Mouse (Mus musculus) MN1 (cell line): ENCODE measurements around the gene Pitpna.
"Not testable (repeated sequence)": the region's sequence is repeated elsewhere in the genome, so short reads cannot be mapped to it uniquely, and the experiment has no call there.

Experiments
- DNase-seq: peaks from one replicate; pipeline ENCODE4 v3.0.0-alpha.2; 2016; ENCODE audit warnings: low spot score

The Pitpna gene

DNA sequence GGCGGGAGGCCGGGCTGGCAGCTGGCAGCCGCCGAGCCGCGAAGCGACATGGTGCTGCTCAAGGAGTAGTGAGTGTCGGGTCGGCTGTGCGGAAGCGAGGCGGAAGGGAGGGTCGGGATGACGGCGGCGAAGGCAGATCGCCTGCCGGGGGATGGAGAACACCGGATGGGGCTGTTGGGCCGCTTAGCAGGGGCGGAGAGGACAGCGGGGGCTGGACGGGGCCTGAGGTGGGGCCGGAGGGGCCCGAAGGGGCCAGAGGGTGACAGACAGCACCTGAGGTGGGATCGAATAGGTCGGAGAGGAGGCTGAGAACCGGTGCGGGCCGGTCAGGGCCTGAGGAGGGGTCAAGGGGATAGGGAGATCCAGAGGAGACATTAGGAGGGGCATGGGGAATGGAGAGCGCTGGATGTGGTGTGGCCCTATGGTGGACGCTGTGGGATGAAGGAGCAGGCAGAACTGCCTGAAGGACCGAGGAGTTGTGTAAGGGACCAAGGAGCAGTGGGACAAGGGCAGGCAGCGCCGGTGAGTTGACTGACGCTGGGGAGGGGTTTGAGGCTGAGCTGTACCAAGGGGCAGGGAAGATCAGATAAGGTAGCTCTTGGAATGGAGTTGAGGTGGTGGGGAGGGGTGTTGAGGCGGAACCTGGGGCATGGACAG lies 516 bp downstream of the Pitpna start:
- peak; percentile 32 for DNase-seq

DNA sequence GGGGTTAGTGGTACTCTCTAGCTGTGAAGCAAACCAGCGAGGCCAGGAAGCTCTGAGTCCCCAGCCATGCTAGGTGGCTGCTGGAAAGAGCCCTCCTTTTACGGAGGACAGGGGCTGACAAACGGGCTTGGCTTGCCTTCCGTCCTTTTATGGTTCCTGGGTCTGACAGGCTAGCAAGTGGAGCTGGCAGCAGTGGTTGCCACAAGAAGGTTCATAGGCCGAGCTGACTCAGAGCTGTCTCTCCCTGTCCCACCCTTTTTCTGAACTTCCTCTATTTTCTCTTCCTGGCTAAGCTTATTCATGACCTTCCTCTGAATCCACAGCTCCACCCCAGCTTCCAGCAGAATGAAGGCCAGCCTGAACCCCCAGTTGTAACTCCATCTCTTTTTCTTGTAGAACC lies 4.7 kb downstream of the Pitpna start:
- DNase-seq = no peak

DNA sequence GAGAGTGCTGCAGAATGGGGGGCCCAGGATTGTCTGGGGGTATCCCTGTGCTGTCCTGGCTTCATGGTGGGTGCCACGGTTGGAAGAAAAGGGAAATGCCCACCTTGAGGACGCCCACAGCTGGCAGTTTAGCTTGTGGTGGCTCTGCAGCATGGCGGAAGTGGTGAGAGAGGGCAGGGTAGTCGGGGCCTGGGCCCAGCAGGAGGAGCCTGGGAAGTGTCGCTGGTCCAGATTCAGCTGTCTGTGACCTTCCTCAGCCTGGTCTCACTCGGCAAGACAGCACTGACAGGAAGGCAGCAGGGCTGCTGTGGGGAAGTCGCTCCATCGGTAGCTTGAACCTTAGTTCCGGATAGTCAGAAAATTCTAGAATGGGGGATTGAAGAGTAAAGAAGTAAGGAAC lies 6.5 kb downstream of the Pitpna start:
- no peak for DNase-seq

DNA sequence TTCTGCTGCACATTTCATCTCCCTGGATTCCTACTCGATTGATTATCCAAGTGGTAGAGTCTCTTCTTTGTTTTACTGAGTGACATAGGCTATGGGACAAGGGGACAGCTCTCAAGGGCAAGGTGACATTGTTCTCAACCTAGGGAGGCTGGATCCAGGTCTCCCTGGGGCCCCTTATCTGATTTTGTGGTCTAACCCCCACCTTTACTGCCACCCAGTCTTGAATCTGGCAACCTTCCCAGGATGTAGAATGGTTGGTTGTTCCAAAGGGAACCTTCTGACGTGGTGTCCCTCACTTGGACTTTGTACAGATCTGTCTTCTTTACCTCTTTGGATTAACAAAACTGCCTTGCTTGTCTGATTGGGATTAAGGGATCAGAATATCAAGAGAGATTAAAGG lies 7.5 kb downstream of the Pitpna start:
- no peak for DNase-seq

DNA sequence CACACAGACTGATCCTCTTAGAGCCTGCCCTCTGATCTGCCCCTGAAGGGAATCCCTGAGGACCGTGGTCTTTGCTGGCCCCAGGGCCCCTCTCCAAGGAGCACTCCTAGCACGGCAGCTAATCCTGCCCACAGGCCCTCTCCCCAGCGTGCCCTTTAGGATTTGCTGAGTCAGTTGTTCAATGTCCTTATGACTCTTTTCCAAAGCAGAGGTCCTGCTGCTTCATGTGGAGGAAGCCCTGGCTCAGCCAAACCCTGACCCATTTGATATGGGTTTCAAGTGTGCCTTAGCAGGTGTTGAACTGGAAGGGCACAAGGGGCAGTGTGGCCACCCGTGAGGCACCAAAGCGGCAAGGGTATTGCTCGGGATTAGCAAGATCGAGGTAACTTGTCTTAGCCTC lies 7.9 kb downstream of the Pitpna start:
- no peak for DNase-seq

DNA sequence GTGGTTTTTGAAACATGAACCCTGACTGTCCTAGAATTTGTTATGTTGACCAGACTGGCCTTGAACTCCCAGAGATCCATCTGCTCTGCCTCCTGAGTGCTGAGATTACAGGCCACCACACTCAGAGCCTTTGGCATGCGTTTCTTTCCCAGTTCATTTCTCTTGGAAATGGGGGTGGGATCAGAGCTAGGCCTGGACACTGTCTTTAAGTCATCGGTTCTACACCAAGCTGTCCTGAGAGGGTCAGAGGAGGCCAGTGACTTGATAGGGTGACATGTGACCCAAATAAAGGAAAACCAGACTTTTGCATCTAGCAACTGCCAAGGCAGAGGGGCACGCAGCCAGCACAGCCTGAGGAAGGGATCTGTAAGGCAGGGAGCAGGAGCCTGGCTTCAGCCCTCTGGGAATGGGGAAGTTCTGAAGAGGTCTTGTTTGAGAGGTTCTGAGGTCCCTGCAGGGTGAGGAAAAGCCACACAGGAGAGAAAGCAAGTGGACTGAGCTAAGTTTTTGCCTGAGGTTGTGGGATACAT lies 8.9 kb downstream of the Pitpna start:
- peak; percentile 16 for DNase-seq

DNA sequence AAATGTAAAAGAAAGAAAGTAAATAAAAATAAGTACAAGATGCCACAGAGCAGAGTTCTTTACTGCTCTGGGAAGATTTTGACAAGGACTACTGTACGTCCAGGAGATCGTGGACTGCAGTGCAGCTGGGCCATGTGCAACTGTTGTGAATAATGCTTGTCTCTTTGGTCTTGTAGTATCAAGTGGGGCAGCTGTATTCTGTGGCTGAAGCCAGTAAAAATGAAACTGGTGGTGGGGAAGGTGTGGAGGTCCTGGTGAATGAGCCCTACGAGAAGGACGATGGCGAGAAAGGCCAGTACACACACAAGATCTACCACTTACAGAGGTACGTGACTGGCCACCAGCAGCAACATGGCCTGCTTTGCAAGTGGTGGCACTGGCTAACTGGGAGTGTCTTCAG lies 10.1 kb downstream of the Pitpna start:
- DNase-seq = no peak

DNA sequence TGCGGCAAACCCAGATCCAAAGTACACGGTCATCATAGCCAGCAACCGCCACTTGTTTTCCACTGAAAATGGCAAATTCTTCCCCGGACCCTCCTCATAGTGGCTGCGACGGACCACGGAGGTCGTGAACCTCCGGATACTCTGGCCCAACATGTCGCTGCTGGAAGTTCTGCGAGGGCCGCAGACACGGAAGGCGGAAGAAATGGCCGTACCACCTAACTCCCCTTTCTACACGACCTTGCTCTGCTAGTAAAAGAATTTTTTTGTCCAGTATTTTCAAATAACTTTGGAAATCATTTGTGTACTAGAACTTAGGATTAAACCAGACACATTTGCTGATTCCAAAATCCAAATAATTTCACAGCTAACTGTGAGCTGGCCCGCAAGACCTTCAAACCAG lies 11.9 kb downstream of the Pitpna start:
- DNase-seq = not testable (repeated sequence)

DNA sequence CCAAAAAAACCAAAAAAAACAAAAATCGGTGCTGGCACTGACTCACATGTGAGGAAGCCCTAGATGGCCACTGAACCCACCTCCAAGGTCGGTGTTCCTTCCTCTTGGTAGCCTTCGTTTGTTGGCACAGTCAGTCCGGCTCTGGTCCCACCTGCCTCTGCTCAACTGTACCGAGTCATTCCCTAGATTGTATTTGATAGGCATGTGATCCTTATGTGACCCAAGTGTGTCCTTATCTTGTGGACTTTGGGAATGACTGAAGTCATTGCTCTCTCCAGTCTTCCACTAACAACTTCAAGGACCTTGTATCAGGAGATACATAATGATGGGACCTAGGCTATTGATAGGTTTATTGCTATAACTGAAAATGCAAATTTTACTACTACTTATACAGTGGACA lies 16.9 kb downstream of the Pitpna start:
- DNase-seq = no peak

DNA sequence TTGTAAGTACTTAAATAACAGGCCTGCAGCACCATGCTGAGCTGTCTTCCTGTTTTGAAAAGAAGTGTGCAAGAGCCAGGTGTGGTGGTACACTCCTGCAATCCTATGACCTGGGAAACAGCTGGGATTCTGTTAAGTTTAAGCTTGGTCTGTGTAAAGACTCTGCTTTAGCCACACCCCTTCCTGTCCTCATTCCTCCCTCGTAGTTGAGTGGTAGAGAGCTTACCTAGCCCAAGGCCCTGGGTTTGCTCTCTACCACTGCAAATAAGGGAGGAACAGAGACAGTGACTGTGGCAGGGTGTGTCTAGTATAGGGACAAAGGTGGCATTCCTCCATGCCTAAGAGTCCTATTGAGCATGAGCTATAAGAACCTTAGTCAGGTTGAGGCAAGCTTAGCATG lies 17.4 kb downstream of the Pitpna start:
- no peak for DNase-seq

DNA sequence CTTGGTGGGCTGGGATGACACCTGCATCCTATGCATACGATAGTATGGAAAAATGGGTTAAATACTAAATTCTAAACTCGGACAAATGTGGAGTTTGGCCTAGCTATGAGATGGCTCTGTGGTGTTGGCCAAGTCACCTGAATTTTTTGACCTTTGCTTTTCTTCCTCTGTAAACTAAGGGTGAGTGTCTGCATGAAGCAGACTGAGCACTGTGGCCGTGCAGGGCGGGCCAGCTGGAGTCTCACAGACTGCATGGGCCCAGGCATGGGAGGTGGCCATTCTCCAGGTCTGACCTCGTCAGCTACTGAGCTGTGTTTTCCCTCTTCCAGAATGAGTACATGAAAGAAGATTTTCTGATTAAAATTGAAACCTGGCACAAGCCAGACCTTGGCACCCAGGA lies 20.9 kb downstream of the Pitpna start:
- no peak for DNase-seq

DNA sequence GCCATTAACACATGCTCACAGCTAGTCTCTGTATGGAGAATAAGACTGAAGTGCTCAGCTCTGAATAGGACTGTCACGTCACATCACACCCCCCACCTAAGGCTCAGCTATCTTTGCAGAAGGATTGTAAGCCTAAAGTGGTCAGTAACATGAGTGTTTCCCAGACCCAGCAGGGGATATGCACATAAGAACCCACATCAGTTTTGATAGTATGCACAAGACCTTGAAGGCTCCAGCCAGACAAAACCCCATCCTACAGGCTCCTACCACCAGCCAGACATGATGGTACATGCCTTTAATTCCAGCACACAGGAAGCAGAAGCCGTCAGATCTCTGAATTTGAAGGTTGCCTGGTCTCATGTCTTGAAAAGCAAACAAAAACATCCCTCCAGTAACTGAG lies 22.1 kb downstream of the Pitpna start:
- no peak for DNase-seq

DNA sequence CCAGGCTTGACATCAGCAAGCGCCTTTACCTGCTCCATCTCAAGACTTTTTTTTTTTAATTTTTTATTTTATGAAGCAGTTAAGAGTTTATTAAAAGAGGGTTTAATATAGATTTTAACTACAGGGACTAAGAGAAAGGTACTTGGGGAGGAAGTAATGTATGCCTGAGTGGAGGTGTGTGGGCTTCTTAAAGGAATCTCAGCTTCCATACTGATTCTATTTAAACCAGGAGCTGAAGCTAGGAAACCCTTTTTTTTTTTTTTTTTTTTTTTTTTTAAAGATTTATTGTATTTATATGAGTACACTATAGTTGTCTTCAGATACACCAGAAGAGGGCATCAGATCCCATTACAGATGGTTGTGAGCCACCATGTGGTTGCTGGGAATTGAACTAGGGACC lies 26.9 kb downstream of the Pitpna start:
- no peak for DNase-seq

DNA sequence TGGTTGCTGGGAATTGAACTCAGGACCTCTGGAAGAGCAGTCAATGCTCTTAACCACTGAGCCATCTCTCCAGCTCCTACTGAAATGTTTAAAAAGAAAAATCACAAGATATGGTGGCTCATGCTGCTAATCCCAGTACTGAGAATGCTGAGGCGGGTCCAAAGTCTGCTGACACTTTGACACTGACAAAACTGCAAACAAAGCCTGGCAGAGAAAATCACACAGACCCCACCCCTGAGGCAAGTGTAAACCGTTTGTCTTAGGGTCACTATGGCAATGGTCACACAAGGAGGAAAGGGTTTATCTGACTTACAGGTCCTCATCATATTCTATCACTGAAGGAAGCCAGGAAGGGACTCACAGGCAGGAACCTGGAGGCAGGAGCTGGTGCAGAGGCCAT lies 27.7 kb downstream of the Pitpna start:
- no peak for DNase-seq

DNA sequence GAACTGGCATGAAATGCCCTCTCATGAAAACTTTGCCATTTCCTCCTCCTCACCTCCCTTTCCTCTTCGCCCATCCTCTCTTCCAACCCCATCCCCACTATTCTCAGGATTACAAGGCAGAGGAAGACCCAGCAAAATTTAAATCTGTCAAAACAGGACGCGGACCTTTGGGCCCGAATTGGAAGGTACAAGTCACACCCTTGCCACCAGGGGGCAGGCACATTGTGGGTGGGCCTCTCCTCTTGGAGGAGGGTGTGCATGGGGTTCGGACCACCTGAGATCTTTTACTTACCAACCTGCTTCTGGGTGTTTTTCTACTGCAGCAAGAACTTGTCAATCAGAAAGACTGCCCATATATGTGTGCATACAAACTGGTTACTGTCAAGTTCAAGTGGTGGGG lies 31.2 kb downstream of the Pitpna start:
- DNase-seq = no peak

DNA sequence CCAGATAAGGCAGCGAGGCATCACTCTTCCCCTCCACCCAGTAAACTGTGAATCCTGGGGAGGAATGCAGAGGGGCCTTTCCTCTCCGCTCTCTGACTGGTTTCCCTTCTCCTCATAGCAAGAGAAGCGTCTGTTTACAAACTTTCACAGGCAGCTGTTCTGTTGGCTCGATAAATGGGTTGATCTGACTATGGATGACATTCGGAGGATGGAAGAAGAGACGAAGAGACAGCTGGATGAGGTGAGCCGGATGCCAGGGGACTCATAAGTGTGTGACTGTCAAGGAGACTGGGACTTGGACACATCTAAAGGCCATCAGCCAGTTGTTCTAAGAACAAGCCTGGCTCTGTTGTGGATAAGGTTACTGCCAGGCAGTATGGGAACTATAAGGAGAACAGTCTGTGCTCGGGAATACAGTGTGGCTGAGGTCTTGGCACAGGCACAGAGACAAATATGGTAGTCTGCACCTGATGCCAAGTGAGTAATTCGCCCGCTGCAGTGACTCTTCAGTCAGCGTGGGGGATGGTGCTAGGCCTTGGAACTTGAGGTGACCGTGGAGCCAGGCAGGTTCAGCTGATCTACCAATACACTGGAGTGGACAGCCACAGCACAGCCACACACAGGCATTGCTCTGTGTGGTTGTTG lies 32.4 kb downstream of the Pitpna start:
- DNase-seq = peak; percentile 48

DNA sequence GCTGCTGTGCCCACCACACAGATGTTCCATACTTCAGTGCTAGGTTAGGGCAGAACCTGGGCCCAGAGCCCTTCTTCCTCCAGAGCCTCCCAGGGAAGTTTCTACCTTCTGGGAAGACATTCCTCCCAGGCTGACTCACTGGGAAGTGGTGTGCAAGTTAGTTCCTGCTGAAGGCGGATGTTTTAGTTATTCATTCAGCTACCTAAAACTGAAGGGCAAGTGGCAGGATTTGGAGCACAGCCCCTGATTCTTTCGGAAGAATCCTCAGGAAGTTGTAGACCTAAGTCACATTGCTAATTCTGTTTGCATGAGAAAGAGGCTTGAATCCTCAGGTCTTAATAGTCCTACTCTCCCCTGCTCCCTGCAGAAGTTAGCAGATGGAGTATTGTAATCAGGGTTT lies 33.5 kb downstream of the Pitpna start:
- no peak for DNase-seq

DNA sequence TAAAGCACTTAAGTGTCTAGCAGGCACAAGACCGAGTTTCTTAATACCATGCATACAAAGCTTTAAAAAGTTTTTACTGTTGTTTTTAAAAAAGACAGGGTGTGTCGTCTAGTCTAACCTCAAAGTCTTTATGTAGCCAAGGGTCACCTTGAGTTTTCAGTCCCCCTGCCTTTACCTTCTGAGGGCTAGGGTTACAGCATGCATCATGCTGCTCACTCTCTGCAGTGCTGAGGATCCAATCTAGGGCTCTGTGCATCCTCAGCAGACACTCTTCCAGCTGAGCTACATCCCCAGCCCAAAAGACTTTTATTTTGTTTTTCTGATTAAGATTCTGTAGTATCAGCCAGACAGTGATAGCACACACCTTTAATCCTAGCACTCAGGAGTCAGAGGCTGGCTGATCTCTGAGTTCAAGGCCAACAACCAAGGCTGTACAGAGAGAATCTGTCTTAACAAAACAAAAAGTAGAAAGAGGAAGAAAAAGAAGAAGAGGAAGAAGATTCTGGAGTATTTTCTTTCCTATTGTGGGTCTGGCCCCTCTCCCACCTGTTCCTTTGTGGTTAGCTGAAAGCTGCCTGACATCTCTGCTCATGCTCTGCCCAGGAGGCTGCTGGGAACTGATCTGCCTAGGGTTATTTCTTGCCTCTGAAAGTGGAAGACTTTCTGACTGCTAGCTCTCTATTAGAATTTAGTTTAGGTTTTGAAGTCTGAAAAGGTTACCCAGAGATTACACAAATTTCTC lies 34.9 kb downstream of the Pitpna start:
- DNase-seq = no peak

DNA sequence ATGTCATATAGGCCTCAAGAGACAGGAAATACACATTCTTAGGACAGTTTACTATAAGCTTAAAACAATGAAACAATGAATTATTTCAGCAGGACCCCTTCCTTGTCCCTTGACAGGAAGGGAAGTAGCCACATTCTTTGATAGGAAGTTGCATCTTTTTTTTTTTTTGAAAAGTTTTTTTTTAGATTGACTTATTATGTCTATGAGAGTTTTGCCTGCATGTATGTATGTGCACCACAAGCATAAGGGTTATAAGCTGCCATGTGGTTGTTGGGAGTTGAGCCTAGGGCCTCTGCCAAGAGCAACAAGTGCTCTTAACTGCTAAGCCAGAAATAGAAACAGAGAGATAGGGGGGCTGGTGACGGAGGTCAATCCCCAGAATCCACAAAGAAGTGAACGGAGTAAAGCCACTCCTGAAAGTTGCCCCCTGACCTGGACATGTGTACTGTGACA lies 36.2 kb downstream of the Pitpna start:
- no peak for DNase-seq

DNA sequence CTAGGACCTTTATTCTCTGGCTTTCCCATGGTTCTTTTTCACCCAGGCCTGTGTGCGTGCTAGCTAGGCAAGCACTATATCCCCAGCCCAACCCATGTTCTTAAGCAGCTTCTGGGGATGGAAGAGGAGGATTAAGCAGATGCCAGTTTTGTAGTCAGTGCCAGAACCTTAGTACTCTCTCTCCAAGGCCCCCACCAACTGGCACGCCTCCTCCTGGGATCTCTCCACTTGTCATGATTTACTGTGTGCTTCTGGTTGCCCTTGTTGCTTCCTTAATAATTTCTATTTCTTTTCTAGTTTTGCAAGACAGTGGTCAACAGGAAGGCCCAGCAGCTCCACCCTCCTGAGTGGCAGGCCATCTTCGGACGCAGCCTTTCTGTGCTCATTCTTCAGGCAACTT lies 37.9 kb downstream of the Pitpna start:
- DNase-seq = no peak

DNA sequence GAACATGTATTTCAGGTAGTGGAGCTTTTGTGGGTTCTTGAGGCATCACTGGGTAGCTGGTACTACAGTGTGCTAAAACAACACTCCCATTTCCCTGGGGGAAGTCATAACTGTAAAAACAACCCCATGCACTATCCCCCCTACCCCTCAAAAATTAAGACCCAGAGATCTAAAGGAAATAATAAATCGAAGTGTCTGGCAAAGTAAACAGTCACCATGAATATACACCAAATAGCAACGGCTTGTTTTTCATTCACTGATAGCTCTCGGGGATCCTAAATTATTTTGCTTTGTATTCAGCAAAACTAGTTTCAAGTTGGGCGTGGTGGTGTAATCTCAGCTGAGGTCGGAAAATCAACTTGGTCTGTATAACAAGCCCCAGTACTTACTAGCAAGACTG lies 42.2 kb downstream of the Pitpna start:
- no peak for DNase-seq

DNA sequence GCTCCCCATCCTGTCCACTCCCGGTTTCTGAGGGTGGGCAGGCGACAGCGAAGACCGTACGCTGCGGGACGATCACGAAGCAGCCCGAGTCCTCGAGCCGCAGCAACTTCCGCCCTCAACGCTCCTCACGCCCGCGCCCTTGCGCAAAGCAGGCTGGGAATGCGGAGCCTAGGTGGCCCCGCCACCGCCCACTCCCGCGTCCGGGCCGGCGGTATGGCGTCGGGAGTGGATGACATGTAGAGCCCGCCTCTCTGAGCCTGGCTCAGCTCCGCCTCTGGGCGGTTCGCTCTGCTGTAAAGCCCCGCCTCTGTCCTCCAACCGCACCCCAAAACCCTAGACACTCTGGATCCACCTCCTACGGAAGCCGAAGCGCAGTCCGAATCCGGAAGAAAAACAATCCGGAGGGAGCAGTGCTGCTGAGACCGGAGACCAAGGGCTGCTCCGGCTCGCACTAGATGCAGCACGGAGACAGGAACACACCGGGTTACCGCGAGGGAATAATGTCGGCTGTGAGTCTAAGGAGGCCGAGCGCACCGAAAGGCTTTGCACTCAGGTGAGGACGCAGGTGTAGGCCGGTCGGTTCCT lies 42.8 kb downstream of the Pitpna start, which contains the start of gene Inpp5k:
Inpp5k (plus strand) TSS at position 344 of the 585 bp plus-strand sequence.
- peak; percentile 94 for DNase-seq
